ENCODE assay signal across 17 mouse cellular contexts in the genomic region with DNA sequence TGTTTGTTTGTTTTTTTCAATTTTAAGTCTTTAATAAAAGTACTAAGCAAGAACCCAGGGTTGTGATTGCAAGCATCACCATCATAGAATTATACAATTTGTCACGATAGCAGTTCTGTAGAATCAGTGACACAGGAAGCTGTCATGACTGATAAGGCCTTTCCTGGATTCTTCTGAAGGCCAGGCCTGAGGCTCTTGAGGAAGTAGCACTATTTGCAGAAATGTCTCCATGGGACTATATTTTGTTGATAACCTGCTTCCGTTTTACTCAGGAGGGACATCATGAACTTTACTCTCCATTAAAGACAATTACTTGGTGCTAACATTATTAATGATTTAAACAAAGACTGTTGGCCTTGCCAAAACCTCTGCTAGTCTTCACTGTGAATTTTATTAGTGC.
DNase-seq lines count a peak whose midpoint lies in the region; TF ChIP-seq lines count a peak whose summit lies in the region.
"Had no signal": no experiment of that assay in that cellular context is flagged by ENCODE, and none has a peak within 500 bp of the region (broad histone marks: within the 10 kb centered on the region; RNA-seq: fewer than 3 reads in every experiment).

No protein-coding gene starts in this region.

- 40% methylated on average over 2 of the region's 2 CpGs for WGBS in kidney, adult 2 months

- no peak for TF ChIP-seq POLR2A in kidney, adult 2 months (IDR thresholded peaks at IDR 0.05; ENCODE audit: low read depth, low read length)

- no peaks in the 10 kb centered on the region for H3K27me3 ChIP-seq in kidney, adult 2 months (replicated peaks; ENCODE audit: control insufficient read depth, insufficient read depth, low read length)
- H3K27me3 ChIP-seq: CH12.LX; hindbrain, embryonic 12.5 days had no signal

- no peaks in the 10 kb centered on the region for H3K4me1 ChIP-seq in kidney, adult 2 months (ENCODE audit: control insufficient read depth, insufficient read depth, low read length)
- H3K4me1 ChIP-seq: embryonic facial prominence, embryonic 10.5 days; hindbrain, embryonic 12.5 days had no signal

- no peak overlapping the region for H3K4me3 ChIP-seq in kidney, adult 2 months (ENCODE audit: insufficient read depth, low read depth, low read length)
- H3K4me3 ChIP-seq: embryonic facial prominence, embryonic 10.5 days; gastrocnemius, adult 2 months; hindbrain, embryonic 12.5 days had no signal

- H3K36me3 ChIP-seq in kidney, adult 2 months (ENCODE audit: control insufficient read depth, insufficient read depth, low read length), result no peaks in the 10 kb centered on the region
- H3K36me3 ChIP-seq: embryonic facial prominence, embryonic 10.5 days; hindbrain, embryonic 12.5 days had no signal

- TF ChIP-seq CTCF in kidney, adult 2 months (conservative IDR thresholded peaks at IDR 0.05; ENCODE audit: insufficient read depth, insufficient read length, low read depth, low read length), result no peak

- no peak overlapping the region for H3K27ac ChIP-seq in kidney, adult 2 months (ENCODE audit: insufficient read depth, low read depth, low read length)
- H3K27ac ChIP-seq: embryonic facial prominence, embryonic 10.5 days; gastrocnemius, adult 2 months; hindbrain, embryonic 12.5 days had no signal

- DNase-seq in heart, adult 18-20 months, result peak; percentile 1 to 34
- DNase-seq in heart, postnatal 36 days, result no peak
- DNase-seq in kidney, adult 2 months, result peak; percentile 32
- no peak for DNase-seq in kidney, postnatal 4 days
- DNase-seq in kidney, postnatal 14 days, result peak; percentile 18
- DNase-seq in kidney, adult 18-20 months, result no peak
- DNase-seq in right cerebral cortex, postnatal 14 days, result no peak
- DNase-seq: adrenal gland, adult 8-10 months; adrenal gland, postnatal 36 days; cerebellum, adult 2 months; cerebellum, postnatal 10 days; gastrocnemius, adult 2 months; gastrocnemius, postnatal 25 days; heart, postnatal 4 days had no signal

- intact Hi-C loops in heart, postnatal 36 days (cut with DNase I), result loop anchor here (2.0 kb wide), 1 partner anchor 126 kb away; no protein-coding TSS in a partner anchor

Comparison
In these comparisons a context has a peak if more than half of its experiments do, and no peak if none do; other contexts are left out.
1. DNase-seq: peak in heart, adult 18-20 months (2 of 2), kidney, adult 2 months (single experiment) and kidney, postnatal 14 days (single experiment); none in heart, postnatal 36 days (0 of 2), kidney, postnatal 4 days (0 of 2), kidney, adult 18-20 months (single experiment) and right cerebral cortex, postnatal 14 days (single experiment).